Mouse (Mus musculus) Muller cell, postnatal 12 days (primary cell): ENCODE data around the gene Srm.
A peak's percentile ranks its signal among the peaks of the same experiment; 100 is the strongest.

Experiments used
- DNase-seq: peaks from one replicate; pipeline ENCODE4 v3.0.0-alpha.2; 2015; ENCODE audit errors: inconsistent ontology term

Srm gene

GRCm38 (mm10) chr4:148601871-148602270 is 10.6 kb downstream of the Srm start:
- no peak for DNase-seq

DNA sequence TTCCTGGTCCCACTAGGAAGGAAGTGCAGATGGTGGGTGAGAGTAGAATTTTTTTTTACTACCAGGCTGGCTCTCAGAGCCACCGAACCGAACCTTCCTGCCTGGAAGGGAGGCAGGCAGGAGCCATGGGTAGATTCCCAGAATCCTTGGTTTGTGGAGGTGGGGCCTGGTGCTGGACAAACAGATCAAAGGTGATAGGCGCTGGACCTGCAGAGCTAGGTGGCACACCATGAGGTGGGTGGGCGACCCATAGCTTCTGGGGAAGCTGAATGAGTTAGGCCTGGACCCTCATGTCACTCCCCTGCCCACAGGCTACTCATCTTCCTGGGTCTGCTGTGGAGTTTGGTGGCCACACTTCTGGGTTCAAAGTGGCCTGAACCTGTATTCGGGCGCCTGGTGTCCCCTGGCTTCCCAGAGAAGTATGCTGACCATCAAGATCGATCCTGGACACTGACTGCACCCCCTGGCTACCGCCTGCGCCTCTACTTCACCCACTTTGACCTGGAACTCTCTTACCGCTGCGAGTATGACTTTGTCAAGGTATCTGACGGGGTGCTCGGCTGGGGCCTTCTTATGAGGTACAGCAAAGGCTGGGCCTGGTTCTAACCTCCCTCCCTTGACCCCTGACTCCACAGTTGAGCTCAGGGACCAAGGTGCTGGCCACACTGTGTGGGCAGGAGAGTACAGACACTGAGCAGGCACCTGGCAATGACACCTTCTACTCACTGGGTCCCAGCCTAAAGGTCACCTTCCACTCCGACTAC is 11.2 kb downstream of the Srm start, which contains the start of gene Masp2:
Gene Masp2 (plus strand): TSS at position 198 of the 764 bp plus-strand sequence.
- DNase-seq, result no peak

GRCm38 (mm10) chr4:148603376-148604139 is 12.3 kb downstream of the Srm start:
- DNase-seq, result no peak

DNA sequence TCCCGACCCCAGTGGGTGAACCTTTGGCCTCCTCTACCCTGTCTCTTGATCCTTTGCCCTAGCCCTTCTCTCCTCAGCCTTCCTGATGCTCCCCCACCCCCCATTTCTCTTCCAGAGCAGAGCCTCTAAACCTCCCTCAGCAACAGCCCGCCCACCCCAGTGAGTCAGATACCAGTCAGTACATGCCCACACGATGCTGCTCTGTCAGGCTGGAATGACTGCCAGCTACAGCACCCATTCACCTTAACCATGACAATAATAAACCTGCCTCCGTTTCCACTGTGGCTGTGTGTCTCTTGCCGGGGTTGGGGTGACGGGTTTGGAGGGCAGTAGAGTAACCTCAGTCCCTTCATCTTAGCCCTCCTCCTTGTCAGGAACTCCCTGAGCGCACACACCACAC is 12.8 kb downstream of the Srm start:
- DNase-seq, result peak; percentile 66

GRCm38 (mm10) chr4:148604541-148605165 is 13.3 kb downstream of the Srm start:
- DNase-seq, result peak; percentile 52

GRCm38 (mm10) chr4:148607758-148608157 is 16.5 kb downstream of the Srm start:
- DNase-seq, result peak; percentile 56

DNA sequence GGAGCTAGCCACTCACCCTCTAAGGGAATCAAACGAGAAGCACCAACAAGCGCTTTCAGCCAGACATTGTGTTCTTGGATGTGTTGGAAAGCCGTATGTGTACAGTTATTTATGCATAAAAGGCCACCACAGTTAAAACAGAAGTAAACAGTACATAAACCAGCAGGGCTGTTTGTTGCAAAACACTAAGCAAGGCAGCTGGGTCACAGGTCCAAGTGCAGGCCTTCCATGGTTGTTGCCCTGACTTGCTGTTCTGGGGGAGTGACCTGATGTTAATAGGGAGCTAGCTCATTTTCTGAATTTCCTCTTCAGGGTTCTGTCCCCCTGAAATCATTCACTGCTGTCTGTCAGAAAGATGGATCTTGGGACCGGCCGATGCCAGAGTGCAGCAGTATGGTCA is 18.5 kb downstream of the Srm start:
- no peak for DNase-seq

DNA sequence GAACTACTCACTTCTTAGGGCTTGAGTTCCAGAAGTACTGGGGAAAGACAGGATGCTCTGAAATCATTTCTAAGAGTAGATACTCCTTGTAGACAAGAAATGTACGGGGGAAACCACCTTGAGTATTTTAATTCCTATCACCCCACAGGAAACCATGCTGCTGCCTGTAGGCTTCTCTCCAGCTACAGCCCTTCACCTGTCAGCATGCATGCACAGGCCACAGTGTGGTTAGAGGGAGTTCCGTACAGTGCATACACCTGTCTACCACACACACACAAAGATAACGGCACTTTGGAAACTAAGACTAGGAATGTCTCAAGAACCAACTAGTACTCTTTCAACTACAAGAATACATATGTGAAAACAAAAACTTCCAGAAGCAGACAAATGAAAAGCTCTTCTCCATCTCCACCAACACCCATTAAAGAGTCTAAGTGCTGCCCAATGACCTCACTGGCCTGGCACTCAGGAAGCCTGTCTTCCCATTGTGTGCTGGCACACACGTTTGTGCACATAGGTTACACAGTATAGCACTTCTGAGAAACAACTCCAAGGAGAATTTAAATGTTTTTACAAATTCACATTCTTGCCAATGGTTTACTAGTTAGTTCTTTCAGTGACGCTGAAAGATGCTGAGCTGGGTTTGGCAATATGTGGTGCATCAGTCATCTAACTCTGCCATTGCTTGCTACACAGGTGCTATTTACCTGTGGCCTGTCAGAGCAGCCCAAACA is 19.5 kb downstream of the Srm start:
- no peak for DNase-seq

- DNase-seq, result no peak
These were observed 21.3 kb downstream of the Srm start for GRCm38 (mm10) chr4:148612557-148612956.

DNA sequence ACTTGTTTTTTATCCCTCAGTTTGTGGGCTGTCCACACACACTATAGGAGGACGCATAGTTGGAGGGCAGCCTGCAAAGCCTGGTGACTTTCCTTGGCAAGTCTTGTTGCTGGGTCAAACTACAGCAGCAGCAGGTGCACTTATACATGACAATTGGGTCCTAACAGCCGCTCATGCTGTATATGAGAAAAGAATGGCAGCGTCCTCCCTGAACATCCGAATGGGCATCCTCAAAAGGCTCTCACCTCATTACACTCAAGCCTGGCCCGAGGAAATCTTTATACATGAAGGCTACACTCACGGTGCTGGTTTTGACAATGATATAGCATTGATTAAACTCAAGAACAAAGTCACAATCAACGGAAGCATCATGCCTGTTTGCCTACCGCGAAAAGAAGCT is 22.4 kb downstream of the Srm start:
- no peak for DNase-seq

GRCm38 (mm10) chr4:148619805-148620204 is 28.5 kb downstream of the Srm start:
- no peak for DNase-seq

DNA sequence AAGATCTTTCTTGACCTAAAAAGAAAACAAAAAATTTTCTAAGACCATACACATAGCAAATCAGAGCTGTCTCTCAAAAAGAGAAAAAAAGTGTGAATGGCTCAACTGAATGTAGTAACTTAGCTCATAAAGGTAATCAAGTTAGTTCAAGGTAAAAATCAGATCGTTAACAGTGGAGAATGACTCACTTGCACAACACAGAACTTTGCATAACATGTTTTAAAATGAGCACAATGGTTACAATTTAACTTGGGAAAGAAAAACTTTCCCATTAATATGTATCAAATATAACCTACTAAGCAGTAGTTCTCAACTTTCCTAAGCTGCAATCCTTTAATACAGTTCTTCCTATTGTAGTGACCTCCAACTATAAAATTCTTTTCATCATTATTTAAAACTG is 29.4 kb downstream of the Srm start:
- no peak for DNase-seq

- DNase-seq, result no peak
These were observed 31.2 kb downstream of the Srm start for GRCm38 (mm10) chr4:148622485-148622884.

- no peak for DNase-seq
These were observed 32.3 kb downstream of the Srm start for GRCm38 (mm10) chr4:148623609-148624008.

GRCm38 (mm10) chr4:148625010-148625409 is 33.7 kb downstream of the Srm start:
- no peak for DNase-seq

- no peak for DNase-seq
These were observed 34.7 kb downstream of the Srm start for GRCm38 (mm10) chr4:148625756-148626622.

- peak; percentile 96 for DNase-seq
These were observed 35.4 kb downstream of the Srm start, which contains the start of gene Tardbp for GRCm38 (mm10) chr4:148626623-148627185. Gene Tardbp (minus strand): TSS chr4:148627019.

GRCm38 (mm10) chr4:148627246-148627645 is 35.9 kb downstream of the Srm start:
- no peak for DNase-seq

DNA sequence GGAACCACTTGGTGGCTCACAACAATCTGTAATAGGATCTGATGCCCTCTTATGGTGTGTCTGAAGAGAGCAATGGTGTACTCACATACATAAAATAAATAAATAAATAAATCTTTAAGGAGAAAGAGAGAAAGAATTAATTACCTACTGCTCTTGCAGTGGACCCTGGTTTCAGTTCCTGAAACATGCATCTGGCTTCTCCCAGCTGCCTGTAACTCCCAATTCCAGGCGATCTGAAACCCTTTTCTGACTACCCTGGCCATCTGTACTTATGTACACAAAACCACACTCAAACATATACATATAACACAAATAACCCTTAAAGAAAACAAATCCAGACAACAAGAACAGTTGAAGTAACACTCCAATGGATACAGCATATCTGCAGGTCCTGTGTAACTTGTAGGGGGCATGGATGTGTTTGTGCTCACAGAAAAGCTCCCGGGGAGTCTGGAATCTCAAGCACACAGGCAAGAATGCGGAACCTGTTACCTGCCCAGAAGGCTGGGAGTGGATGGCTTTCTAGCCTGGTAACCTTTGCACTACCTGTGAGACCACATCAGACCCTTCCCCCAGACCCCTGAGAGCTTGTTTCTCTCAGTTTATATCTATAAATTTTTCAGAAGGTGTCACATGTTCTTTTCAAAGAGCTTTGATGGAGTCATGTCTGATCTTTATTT is 40.9 kb downstream of the Srm start:
- no peak for DNase-seq
